Mouse (Mus musculus): ENCODE measurements at regions not wholly inside any gene's neighbourhood (a gene's known extent, or its start where the extent isn't known, plus 50 kb on each side); places are given as distances from the start of the nearest gene placed in this dataset.

DNA sequence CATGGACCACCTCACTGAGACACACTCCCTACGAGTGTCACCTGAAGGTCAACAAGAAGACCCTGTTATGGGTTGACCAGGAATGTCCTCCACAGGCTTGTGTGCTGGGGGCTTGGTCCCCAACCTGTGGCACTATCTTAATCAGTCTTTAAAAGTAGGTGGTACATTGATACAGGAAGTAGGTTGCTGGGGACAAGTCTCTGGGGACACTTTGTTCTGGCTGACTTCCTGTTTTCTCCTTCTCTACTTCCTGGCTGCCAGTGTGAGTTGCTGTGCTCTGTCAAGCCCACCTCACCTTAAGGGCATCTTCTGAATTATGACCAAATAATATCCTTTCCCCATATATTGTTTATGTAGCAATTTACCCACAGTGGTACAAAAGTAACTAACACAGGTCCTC lies 96.1 kb downstream of the Cct6b start:
- intact Hi-C loops (cut with DNase I) = no loop called here
- no peak for DNase-seq (ENCODE audit: extremely low spot score in 1 of 2, low spot score in 2 of 2)

DNA sequence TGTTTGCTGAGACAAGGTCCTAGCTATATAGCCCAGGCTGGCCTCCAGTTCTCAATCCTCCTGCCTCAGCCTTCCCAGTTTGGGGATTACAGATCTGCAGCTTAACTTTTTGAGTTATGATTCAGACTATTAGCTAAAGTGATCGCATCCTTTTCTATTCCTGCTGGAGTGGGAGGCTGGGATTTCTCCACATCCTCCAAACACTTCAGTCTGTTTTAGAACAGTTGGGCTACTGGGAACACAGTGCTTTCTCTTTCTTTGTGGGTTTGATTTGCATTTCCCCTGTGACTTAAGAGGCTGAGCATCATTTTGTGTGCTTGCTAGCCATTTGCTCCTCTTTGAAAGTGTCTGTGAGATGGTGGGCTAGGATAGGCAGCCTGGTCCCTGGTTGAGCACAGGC lies 100.0 kb downstream of the Cct6b start:
- intact Hi-C loops (cut with DNase I) = no loop called here
- DNase-seq (ENCODE audit: extremely low spot score in 1 of 2, low spot score in 2 of 2) = no peak

DNA sequence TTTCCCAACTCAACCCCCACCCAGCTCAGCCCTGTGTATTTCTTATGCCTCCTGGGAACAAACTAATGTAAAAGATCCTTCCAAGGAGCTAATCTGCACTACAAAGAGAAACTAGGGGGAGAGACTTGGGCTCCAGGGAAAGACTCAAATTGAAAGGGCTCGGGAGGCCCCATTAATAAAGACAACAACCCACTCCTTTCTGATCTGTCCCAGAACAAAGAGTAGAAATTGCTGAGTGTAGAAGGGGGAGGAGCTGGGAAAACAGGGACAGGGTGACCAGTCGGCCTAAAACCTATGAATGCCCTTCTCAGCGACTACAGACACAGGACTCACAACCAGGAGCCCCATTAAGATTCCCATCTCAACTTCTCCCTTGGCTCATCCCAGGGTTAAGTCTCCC lies 102.0 kb downstream of the Cct6b start:
- intact Hi-C loops (cut with DNase I) = no loop called here
- DNase-seq (ENCODE audit: extremely low spot score in 1 of 2, low spot score in 2 of 2) = no peak

DNA sequence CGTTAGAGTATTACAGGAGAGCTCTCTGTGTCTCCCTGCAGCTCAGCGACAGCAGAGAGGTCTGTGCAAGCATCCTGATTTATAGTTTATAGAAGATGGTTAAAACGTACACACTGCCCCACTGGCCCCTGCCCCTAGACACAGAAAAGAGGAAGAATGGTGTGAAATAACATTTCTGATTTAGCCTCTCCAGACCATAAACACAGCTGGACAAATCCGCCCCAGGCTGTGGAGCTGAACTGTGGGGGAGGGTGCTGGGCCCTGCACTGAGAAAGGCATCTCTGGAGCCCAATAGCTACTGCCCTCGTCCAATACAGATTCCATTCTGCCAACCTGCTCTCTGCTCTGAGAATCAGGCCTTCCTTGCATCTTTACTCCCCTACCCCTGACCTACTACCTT lies 112.4 kb downstream of the Cct6b start:
- DNase-seq (ENCODE audit: extremely low spot score in 1 of 2, low spot score in 2 of 2) = peak in 1 of 2 experiments; percentile 27
- intact Hi-C loops (cut with DNase I) = no loop called here

DNA sequence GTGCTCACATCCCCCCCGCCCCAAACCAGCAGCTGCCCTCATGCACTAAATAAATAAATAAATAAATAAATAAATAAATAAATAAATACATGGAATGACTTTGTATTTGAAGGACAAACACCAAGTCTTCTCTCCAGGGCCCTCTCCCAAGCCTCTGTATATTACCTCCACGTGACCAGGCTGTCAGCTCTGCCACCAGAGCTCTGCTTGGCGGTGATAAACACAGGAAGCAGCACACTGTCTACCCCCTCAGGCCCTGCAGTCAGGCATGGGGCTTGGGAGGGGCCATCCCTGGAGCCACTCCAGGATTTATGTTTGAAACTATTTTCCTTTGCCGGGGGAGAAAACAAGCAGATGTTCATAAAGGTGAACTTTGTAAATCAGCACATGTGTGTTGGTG lies 125.6 kb downstream of the Cct6b start:
- no peak for DNase-seq (ENCODE audit: extremely low spot score in 1 of 2, low spot score in 2 of 2)
- intact Hi-C loops (cut with DNase I) = no loop called here

DNA sequence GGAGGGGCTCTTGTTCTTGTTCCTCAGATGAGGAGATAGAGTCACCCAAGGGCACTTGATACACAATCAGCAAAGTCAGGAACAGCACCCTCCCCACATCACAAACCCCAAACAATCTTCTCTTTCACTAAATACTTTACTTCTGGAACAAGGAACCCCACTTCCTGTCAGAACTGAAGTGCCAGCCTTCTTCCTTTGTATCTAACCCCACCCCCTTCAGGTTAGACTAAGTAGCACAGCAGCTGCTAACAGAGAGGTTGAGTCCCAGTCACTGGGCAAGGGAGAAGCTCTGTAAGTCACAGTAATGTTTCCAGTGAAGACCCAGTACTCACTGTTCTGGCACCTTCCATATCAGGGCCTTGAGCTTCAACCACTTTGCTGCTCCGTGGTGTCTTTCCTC lies 131.9 kb downstream of the Cct6b start:
- intact Hi-C loops (cut with DNase I) = no loop called here
- no peak for DNase-seq (ENCODE audit: extremely low spot score in 1 of 2, low spot score in 2 of 2)

DNA sequence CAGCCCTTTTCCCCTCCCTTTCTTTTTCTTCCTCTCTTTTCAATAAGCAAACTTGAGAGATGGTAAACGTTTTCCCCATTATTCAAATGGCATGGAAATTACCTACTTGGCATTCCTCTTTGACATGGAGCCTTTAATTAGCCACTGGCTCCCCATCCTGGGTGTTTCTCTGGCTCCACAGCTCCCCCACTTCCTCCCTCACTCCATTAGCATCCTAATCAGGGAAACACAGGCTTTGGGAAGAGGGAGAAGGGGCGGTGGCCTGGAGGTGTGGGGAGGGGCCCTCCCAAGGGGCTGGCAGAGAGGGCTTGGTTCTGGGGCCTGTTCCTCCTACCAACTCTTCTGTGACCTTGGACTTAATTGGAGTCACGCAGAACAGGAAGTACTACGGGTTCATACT lies 132.7 kb downstream of the Cct6b start:
- intact Hi-C loops (cut with DNase I) = no loop called here
- peak in 1 of 2 experiments; percentile 20 for DNase-seq (ENCODE audit: extremely low spot score in 1 of 2, low spot score in 2 of 2)

DNA sequence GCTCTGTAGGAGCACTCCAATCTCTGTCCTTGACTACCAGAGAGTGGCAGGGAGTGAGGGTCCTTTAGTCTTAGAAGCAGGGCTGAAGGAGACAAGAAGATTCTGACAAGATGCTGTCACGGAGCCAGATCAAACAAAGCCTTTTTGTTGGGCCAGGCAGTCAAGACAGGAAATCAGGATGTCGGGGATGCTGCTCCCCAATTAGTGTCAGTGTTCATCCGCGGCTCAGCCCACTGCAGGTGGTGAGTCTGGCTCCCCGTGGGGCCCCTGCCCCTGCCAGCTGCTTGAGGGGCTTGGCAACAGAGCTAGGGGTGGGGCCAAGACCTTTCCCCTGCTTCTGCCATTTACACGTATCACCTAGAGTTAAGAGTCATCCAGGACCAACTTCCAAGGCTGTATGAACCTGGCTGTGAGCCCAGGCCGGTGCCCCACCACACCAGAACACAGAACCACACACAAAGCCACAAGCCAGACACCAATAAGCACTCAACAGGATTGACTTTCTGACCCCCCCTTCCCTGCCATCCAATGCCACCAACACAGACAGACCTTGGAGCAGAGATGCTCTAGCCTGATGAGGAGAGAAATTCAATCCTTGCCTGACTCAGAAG lies 137.5 kb downstream of the Cct6b start:
- no peak for DNase-seq (ENCODE audit: extremely low spot score in 1 of 2, low spot score in 2 of 2)
- intact Hi-C loops (cut with DNase I) = no loop called here

DNA sequence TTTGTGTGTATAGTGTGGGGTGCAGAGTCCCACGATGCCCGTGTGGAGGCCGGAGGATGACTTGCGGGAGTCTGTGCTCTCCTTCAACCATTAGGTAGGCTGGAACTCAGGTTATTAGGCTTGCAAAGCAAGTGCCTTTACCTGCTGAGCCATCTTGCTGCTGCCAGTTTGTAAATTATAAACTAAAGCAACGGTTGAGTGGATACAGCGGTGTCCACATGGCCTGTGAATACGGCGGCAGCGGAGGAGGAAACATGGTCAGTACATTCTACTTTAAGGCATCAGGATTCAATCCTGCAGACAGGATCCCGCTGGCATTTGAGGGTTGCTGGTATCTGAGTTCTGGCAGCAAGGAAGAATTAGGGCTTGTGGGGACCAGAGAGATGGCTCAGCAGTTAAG lies 143.1 kb downstream of the Cct6b start:
- intact Hi-C loops (cut with DNase I) = no loop called here
- DNase-seq (ENCODE audit: extremely low spot score in 1 of 2, low spot score in 2 of 2) = no peak

DNA sequence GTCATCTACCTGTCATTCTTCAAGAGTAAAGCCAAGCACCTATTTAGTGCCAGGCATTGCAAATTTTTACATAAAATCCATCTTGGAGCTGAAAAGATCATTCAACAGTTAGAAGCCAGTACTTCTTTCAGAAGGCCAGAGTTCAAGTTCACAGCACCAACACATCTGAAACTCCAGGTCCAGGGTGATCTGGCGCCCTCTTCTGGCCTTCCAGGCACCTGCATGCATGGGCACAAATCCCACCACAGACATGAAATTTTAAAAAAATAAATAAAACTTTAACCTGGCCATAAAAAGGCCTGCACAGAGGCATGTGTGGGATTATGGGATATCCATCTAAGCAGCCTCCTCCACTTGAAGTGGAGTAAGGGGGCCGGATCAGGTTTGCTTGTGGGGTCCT lies 144.7 kb downstream of the Cct6b start:
- no peak for DNase-seq (ENCODE audit: extremely low spot score in 1 of 2, low spot score in 2 of 2)
- intact Hi-C loops (cut with DNase I) = loop anchor here (10.0 kb wide), 1 partner anchor 145 kb away; the partner anchor contains the start of genes Cct6b and Zfp830

DNA sequence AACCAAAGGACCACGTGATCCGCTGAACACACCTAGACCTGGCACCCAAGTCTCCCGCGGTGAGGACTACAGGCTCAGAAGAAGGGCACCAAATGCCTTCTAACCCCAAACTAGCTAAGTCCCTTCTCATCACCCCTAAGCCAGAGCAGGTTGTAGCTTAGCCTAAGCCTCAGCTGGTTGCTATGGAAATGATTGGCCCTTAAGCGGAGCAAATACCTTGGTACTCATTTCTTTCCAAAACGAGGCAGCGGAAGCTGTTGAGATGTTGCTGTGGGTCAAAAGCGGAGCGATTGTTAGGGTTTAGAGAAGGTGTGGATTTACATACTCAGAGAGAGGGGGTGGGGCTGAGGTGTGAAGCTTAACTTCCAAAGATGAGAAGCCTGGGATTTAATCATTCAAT lies 145.7 kb downstream of the Cct6b start:
- no peak for DNase-seq (ENCODE audit: extremely low spot score in 1 of 2, low spot score in 2 of 2)
- intact Hi-C loops (cut with DNase I) = loop anchor here (10.0 kb wide), 1 partner anchor 146 kb away; the partner anchor contains the start of genes Cct6b and Zfp830

DNA sequence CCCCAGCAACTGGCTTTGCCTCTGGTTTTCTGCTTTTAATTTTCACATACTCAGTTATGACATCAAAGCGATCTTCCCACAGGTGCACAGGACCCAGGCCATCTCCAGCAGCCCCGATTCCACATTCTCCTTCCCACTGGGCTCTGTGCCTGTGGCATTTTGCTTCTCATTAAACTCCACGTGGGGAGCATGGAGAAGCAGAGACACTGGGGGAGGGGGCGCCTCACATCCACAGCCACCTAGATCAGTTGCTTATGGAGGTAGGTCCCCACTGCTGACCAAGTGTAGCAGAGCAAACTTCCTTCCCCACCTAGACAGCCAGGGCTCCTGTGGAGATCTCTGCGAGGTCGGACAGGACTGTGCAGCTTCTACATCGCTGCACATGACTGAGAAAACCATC lies 147.3 kb downstream of the Cct6b start:
- intact Hi-C loops (cut with DNase I) = loop anchor here (10.0 kb wide), 1 partner anchor 148 kb away; the partner anchor contains the start of genes Cct6b and Zfp830
- no peak for DNase-seq (ENCODE audit: extremely low spot score in 1 of 2, low spot score in 2 of 2)

DNA sequence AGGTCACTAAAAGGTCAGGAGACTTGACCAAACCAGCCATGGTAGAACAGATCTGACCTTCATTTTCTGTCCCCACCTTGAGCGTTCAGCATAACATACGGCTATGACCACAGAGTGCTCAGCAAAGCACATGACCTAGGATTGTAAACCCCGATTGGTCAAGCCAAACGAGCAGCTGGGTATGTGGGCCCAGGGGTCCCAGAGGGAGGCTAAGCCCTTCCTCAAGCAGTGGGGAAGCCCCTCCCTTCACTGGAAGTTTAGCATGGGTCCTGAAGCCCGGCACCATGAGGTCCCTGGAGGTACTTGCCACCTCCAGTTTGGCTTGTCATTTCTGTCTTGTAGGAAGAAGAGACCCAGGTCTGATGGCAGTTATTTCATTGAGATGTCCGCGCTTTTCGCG lies 149.8 kb downstream of the Cct6b start:
- intact Hi-C loops (cut with DNase I) = loop anchor here (5.0 to 10.0 kb wide), 2 partner anchors 150 to 278 kb away; partner anchors contain the start of genes Cct6b, Fndc8, Rad51d and Zfp830
- no peak for DNase-seq (ENCODE audit: extremely low spot score in 1 of 2, low spot score in 2 of 2)

DNA sequence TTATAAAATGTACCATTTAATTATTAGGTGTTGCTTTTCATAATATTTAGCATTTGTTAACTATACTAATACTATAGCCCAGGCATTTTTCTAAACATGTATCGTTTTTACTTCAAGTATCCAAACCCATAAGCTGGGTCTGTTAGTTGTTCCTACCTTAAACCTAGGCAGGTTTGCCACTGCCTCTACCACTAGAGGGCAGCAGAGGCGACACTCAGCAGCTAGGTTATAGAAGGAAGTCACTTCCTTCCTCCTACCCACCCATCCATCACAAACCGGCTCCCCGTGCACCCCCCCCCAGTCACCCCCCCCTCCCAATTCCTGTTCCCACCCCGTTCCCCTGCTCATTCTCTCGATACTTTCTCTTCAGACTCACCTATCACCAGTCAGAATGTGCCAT lies 150.6 kb downstream of the Cct6b start:
- peak; percentile 53 to 75 for DNase-seq (ENCODE audit: extremely low spot score in 1 of 2, low spot score in 2 of 2)

DNA sequence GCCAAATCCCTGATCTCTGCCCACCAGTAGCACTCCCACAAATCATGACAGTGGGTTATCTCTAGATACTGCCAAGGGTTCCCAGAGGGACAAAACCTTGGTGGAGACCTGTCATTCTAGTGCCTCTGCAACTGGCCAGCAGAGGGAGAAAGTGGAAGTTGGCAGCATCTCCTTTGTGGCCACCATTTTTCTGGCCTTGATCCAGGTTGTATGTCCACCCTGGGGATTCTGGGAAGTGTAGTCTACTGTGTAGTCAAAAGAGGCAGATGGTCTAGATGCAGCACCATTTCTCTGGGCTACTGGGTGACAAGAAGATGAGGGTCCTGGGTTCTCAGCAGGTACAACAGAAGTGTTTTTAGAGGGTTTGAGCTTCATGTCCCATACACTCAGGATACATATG lies 152.1 kb downstream of the Cct6b start:
- intact Hi-C loops (cut with DNase I) = loop anchor here (5.0 to 10.0 kb wide), 2 partner anchors 153 to 280 kb away; partner anchors contain the start of genes Cct6b, Fndc8, Rad51d and Zfp830
- DNase-seq (ENCODE audit: extremely low spot score in 1 of 2, low spot score in 2 of 2) = peak in 1 of 2 experiments; percentile 57

More for the DNA sequence above, 150.6 kb downstream of the Cct6b start:
- intact Hi-C loops (cut with DNase I) = loop anchor here (5.0 to 10.0 kb wide), 2 partner anchors 151 to 279 kb away; partner anchors contain the start of genes Cct6b, Fndc8, Rad51d and Zfp830

DNA sequence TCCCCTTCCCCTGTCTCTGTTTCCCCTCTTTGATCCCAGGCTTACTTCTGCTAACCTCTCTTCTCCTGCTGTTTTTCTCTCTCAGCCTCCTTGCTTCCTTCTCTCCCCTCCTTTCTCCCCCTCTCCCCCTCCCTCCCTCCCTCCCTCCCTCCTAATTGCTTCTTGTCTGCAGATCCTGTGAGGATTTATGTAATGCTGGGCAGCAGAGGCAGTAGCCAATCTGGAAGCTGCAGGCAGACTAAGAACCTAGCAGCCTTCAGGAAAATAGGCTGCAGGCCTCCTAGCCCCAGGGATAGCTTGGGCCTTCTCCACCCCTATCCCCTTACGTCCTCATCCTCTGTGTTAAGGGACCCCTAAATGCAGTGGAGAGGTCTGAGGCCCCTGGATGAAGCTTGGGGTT lies 155.2 kb downstream of the Cct6b start:
- no peak for DNase-seq (ENCODE audit: extremely low spot score in 1 of 2, low spot score in 2 of 2)

DNA sequence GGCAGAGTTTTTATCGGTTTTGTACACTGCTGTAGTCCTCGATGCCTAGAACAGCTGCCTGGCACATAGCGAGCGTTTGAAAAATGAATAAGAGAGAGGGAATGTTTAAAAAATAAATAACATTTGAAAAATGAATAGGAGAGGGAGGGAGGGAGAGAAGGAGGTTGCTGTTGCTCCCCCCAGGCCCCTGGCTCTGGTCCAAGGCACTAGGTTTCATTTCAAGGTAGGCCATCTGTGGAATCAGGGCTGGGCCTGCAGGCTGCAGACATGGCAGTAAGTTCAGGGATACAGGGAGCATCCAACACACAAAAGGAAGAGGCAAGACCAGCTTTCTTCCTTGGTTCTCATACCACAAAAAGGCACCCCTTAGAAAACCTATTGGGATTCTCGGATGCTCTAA lies 156.5 kb downstream of the Cct6b start:
- peak in 1 of 2 experiments; percentile 37 for DNase-seq (ENCODE audit: extremely low spot score in 1 of 2, low spot score in 2 of 2)
- intact Hi-C loops (cut with DNase I) = no loop called here

More for the DNA sequence above, 155.2 kb downstream of the Cct6b start:
- intact Hi-C loops (cut with DNase I) = no loop called here

DNA sequence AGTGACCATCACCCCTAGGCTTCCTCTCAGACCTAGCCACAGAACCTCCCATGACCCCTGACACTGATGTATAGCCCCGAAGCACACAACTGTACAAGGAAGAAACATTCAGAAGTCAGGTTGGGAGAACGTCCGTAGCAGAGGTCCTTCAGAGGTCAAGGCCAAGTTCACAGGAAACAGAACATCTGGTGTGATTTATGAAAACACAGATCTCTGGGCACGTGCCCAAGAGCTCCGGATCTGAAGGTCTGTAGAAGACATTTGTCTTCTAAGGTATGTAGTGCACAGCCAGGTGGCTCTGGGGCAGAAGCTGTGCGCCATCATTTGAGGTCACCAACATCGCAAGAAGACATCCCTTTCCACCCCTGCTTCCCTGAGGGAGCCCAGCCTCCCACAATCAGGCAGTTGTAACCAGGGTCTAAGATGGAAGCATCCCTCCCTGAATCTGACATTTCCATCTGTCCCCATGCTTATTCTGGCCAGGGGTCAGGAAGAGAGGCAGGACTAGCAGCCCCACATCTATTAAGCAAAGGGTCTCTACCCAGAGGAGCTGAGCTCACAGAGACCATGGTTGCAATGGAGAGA lies 159.8 kb downstream of the Cct6b start:
- peak in 1 of 2 experiments; percentile 31 for DNase-seq (ENCODE audit: extremely low spot score in 1 of 2, low spot score in 2 of 2)
- intact Hi-C loops (cut with DNase I) = no loop called here

DNA sequence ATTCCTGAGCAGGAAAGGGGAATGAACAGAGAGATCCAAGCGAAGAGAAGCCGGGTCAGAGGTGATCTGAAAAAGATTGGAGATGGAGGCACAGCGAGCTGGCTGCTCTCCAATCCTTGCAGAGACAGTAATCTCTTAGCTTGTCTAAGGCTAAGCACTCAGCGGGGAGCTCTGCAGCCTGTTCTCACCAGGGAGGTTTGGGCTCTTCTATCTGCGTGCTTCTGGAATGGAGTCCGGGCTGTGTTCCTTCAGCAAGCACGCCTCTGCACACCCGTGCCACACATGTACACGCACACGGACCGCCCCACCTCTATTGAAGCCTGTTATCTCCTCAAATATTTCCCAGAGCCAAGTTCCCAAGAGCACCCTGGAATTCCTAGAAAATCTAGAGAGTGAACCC lies 161.3 kb downstream of the Cct6b start:
- DNase-seq (ENCODE audit: extremely low spot score in 1 of 2, low spot score in 2 of 2) = peak in 1 of 2 experiments; percentile 53
- intact Hi-C loops (cut with DNase I) = no loop called here

DNA sequence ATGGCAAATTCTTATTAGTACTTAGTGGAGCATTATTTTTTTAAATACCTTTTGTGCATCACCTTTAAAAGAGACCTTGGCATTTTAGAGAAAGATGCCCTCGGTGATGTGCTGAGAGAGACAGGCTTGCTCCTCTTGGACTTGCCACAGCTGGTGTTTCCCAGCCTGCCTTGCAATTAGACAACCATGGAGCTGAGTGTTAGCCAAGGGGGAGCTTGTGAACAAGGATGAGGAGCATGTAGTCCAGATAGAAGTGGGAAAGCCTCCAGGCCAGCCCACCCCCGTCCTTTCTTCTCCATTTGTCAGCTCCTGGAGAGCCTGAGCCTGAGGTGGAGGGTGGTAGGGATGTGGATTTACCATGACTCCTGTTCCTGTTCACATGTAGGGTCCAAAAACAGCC lies 161.9 kb downstream of the Cct6b start:
- DNase-seq (ENCODE audit: extremely low spot score in 1 of 2, low spot score in 2 of 2) = no peak
- intact Hi-C loops (cut with DNase I) = no loop called here

All from left cerebral cortex, postnatal 10 days (tissue).